Mouse (Mus musculus) cortical plate, adult 2 months (tissue): ENCODE results near the gene Xrcc4.

ENCODE experiments used
- CTCF ChIP-seq: fragments of 200-500 bp; IDR thresholded peaks from 2 replicates; pipeline ENCODE4 v1.5.1; 2011; ENCODE audit warnings: mild to moderate bottlenecking, control low read depth, low read length; ENCODE audit not compliant: insufficient read depth; ENCODE audit errors: extremely low read depth
- POLR2A ChIP-seq: fragments of 200-500 bp; IDR thresholded peaks from 2 replicates; pipeline ENCODE4 v1.6.1; 2011; ENCODE audit warnings: mild to moderate bottlenecking, low read length, control low read depth; ENCODE audit not compliant: insufficient read depth; ENCODE audit errors: extremely low read depth

GRCm38 (mm10) chr13:89899066-89899465 is 190.3 kb downstream of the Xrcc4 start:
- TF ChIP-seq CTCF: no peak
- TF ChIP-seq POLR2A: no peak
